Mouse (Mus musculus) megakaryocyte, embryonic 14.5 days (primary cell): ENCODE data around the gene Afap1.

Experiments
- FLI1 ChIP-seq: IDR thresholded peaks from 2 replicates; pipeline ENCODE4 v1.6.1; 2012; ENCODE audit warnings: low read length, inconsistent platforms, mixed read lengths
- GATA1 ChIP-seq: IDR thresholded peaks from 3 replicates; pipeline ENCODE4 v1.6.1; 2012; ENCODE audit warnings: mixed read lengths, low read length, inconsistent platforms, borderline replicate concordance

DNA sequence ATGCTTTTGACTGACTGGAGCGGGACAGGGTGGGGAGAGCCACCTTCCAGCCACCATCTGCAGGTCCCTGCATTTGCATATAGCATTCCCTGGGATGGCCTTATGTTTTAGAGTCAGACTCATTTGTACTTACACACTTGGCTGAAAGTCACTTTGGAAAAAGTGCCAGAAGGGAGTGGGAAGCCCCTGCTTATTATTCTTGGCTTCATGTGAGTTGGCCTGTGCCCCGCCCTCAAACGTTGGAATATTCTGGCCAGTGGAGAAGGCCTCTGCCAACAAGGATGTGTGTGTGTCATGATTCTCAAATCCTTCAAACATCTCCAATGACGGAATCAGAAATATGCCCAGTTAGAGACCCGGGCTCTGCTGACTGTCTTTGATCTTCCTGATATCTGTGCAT, 88.2 kb downstream of the Afap1 start:
- TF ChIP-seq GATA1 (no peak), FLI1 (no peak)
